Mouse (Mus musculus) spleen, postnatal 10 days (tissue): Measurements from ENCODE around the gene Fga.

Experiments used
- DNase-seq, 2 experiments: peaks; one replicate each; pipeline ENCODE4 v3.0.0; 2021 to 2022; ENCODE audit warnings: low spot score in 2 of 2

Fga gene

DNA sequence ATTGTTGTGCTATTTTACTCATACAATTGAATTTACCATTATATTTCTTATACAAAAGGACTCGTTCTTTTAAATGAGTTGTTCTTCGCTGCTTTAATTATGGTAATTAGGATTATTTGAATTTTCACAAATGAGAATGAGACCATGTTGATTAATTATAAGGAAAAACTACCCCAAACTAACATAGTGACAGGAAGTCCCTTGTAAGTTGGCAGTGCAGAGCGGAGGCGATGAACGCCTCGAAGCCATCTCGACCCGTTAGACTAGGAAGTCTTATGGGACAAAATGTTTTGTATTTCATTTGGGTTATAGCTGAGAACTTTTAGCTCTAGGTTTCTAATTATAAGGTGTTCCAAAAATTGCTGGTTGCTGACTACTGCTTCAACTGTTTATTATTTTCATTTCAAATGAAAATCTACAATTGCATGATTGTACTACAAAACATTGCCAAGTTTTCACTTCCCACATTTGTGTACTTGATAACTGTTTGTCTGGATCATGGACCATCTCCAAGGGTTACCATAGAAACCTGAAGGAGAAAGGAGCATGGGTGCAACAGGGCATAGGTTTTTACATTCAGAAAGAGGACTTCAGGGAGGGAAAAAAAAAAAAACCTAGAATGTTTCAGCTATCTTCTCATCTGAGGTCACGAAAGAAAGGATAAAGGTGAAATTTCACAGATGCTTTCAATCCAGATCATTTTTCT lies 1.8 kb downstream of the Fga start:
- DNase-seq = no peak

DNA sequence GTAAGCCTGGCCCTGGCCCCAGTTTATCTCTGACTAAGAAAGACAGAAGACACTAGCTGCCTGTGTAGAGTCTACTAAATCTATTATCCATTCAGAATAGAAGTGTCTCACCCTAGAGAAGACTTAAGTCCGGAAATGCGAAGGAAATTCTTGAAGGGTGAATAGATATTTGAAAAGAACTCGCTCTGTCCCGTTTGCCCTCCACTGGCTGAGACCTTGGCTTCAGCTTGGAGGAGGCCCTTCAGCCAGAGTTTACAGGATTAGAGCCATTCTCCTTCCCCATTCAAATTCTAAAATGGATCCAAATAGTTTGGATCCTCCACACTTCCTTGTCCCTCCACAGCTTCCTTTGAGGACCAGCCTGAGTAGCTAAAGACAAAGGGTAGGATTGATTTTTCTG lies 4.5 kb downstream of the Fga start:
- DNase-seq = no peak

- DNase-seq = no peak
These were observed 7.0 kb downstream of the Fga start for GRCm38 (mm10) chr3:83032746-83033308.

DNA sequence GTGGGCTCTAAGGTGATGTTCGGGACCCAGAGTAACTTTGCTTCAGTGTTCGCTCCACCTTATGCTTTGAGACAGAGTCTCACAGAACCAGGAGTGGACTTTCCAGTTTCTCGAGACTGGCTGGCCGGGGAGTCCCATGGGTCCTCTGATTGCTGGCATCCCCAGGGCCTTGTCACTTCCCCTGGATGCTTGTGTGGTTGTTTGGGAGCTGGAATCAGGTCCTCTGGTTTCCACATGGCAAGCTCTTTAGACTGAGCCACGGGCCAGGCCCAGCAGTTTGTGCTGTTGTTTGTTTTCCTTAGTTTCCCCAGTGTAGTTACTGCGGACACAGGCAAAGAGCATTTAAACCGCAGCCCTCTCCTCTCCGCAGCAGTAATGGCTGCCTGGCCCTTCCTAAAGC lies 7.9 kb downstream of the Fga start:
- DNase-seq = no peak

- DNase-seq = no peak
These were observed 13.0 kb downstream of the Fga start for GRCm38 (mm10) chr3:83038865-83039264.

- DNase-seq = no peak
These were observed 13.8 kb downstream of the Fga start for GRCm38 (mm10) chr3:83039666-83040065.

DNA sequence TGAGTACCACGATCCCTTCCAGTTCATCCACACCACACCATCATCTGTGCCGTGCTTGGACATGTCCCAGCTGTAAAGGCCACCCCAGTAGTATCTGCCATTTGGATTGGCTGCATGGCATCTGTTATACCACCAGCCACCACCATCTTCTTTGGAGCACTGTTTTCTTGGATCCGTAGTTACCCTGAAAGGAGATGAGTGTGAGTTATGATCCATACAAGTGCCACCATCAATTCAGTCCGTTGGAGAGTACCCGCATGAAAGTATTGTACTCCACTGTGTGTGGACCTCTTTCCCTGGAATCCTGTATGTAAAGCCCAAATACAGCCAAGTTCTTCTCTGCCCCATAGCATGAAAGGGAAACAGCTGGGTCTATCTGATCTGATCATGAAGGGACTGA lies 16.6 kb downstream of the Fga start:
- no peak for DNase-seq

DNA sequence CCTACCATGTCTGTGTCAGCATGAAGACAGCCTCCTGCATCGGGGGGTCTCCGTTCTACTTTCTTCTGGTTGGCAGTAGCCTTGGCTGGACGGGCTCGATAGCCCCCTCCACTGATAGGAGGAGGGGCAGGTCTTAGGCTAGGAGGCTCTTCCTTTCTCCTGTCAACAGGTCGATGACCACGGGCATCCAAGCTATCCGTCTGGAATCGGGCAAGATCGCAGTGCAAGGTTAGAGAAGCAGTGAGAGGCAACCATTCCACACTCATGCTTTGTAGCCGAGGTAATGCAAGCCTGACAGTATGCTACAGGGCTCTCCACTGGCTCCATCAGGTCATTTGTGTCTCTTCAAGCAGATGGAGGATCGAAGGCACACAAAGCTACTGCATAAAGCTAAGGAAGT lies 20.8 kb downstream of the Fga start:
- DNase-seq = no peak

- no peak for DNase-seq
These were observed 23.8 kb downstream of the Fga start, which contains the start of gene Fgb for GRCm38 (mm10) chr3:83049680-83050079. Gene Fgb (minus strand): TSS chr3:83049863.

- DNase-seq = no peak
These were observed 24.8 kb downstream of the Fga start for GRCm38 (mm10) chr3:83050661-83051060.

- no peak for DNase-seq
These were observed 26.2 kb downstream of the Fga start for GRCm38 (mm10) chr3:83052102-83052501.

GRCm38 (mm10) chr3:83053126-83053525 lies 27.2 kb downstream of the Fga start:
- DNase-seq = no peak

- DNase-seq = peak in 1 of 2 experiments; percentile 37
These were observed 27.9 kb downstream of the Fga start for GRCm38 (mm10) chr3:83053758-83054157.

DNA sequence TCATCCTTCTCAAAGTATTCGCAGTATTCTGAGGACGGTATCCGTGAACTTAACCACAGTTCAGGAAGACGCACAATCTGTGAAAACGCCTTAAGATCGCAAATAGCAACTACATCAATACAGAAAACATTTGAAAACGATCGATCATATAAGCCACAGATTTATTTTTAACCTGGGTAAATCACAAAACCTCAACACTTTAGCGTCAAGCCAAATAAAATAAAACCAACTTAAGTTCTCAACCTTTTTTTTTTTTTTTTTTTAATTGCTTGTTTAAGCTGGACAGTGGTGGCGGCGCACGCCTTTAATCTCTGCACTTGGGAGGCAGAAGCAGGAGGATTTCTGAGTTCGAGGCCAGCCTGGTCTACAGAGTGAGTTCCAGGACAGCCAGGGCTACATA lies 28.9 kb downstream of the Fga start:
- DNase-seq = no peak

- peak; percentile 95 to 99 for DNase-seq
These were observed 29.6 kb downstream of the Fga start, which contains the start of gene Plrg1 for GRCm38 (mm10) chr3:83055281-83056038. Gene Plrg1 (plus strand): TSS chr3:83055522.

DNA sequence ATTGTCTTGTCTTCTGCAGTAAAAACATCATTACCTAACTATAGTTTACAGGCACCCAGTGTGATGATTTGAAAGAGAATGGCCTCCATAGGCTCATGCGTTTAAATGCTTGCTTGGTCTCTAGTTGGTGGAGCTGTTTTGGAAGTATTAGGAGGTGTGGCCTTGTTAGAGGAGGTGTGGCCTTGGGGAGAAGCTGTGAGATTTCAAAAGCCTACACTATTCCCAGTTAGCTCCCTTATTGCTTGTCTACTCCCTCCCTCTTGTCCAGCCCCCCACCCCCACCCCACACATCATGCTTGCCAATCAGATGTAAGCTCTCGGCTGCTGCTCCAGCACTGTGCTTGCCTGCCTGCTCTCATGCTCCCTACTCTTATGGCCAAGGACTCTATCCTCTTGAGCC lies 31.2 kb downstream of the Fga start:
- no peak for DNase-seq

DNA sequence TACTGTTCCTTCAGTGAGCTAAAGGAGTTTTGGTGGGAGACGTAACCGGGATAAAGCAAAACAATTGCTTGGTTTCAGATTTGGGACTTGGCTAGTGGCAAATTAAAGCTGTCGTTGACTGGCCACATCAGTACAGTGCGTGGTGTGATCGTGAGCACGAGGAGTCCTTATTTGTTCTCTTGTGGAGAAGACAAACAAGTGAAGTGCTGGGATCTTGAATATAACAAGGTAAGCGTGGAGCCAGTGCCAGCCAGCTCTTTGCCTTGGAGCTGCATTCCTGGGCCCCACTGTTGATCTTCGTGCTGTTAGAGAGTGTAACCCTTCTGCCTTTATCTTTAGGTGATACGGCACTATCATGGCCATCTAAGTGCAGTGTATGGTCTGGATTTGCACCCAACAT lies 42.0 kb downstream of the Fga start:
- DNase-seq = no peak

GRCm38 (mm10) chr3:83068869-83069268 lies 43.0 kb downstream of the Fga start:
- DNase-seq = no peak

DNA sequence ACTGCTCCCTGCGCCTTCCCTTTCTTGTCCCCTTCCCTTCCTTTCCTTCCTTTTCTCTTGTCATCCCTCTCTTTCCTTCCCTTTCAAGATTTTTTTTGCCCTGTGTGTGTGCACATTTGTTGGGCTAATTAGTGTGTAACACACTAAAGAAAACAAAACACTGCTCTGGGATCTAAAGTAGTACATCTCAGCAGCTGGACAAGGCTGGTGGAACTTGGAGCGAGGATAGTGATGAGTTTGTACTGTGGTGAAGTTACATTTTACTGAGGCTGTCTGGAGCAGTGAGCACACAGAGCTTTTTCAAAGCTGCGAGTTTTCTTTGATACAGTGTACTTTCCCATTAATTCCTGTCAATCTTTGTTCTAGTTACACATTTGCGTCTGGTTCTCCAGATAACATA lies 44.4 kb downstream of the Fga start:
- no peak for DNase-seq

DNA sequence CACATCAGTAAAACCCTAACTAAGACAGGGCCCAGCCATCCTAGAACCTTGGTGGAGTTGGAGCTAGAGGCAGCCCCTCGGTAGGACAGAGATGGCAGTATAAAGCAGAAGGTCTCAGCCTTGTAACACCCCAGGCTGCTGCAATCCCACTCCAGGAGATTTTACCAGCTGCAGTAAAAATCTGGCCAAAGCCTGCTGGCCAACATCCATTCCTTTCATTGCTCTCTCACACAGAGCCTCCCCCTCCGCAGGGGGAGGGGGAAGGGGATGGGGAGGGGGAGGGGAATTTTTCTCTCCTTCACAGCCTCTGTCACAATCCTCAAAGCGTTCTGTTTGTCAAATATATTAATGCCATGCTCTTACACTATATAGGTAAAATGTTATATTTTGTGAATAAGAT lies 50.7 kb downstream of the Fga start:
- no peak for DNase-seq

- peak; percentile 28 to 71 for DNase-seq
These were observed 54.7 kb downstream of the Fga start for GRCm38 (mm10) chr3:83080567-83081055.
